Mouse (Mus musculus) cerebellum, postnatal 14 days (tissue): ENCODE results near the gene Apbb1.
A peak's percentile ranks its signal among the peaks of the same experiment; 100 is the strongest.

ENCODE experiments used
- DNase-seq, 2 experiments: peaks; one replicate each; pipeline ENCODE4 v3.0.0; 2021; ENCODE audit warnings: mixed read lengths in 2 of 2

Gene Apbb1

DNA sequence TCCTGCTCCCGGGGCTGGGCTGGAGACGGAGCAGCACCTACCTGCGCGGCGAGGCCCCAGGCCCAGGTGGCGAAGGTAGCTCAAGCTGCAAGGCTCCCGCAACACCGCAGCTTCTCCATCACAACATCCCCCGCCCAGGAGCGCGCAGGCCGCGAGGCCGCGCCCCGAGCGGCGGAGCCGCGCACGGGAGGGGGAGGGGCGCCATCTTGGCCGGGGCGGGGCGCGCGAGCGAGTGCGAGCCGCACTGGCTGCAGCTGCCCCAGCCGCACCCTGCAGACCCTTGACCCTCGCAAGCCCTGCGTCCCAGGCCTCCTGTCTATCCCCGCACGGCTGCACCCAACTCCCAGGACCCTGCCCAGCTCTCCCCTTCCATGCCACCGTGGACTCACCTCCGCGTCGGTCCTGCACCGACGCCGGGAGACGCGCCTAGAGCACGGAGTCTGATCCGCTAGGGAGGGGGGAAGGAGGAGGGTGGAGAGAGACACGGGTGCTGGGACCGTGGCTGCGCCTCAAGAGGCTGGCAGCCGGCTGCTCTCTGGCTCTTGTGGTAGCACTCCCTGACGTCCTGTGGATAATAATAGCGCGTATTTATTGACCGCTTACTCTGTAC, at the start of gene Apbb1:
TSS of gene Apbb1 (minus strand) at position 560 of the 610 bp plus-strand sequence.
- peak; percentile 94 to 95 for DNase-seq

GRCm38 (mm10) chr7:105628633-105629032, 47.2 kb upstream of the Apbb1 start:
- peak; percentile 53 to 70 for DNase-seq

DNA sequence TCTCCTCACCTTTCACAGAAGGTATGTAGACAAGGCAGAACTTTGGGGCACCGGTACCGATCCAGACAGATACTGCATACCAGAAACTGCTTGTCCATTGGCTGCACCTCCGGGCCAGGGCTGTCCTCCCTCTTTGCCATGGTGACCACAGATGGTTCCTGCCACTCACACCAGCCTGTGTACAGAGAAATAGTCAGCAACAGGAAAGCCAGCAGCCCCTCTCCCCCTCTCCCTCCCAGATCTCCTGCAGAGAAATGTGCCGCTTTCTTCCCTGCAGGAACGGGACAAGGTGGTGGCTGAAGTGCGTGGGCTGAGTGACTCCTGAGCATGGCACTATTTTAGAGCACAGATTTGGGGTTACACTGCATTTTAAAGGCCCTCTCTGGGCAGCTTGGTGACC, 43.9 kb upstream of the Apbb1 start:
- peak; percentile 64 to 74 for DNase-seq

DNA sequence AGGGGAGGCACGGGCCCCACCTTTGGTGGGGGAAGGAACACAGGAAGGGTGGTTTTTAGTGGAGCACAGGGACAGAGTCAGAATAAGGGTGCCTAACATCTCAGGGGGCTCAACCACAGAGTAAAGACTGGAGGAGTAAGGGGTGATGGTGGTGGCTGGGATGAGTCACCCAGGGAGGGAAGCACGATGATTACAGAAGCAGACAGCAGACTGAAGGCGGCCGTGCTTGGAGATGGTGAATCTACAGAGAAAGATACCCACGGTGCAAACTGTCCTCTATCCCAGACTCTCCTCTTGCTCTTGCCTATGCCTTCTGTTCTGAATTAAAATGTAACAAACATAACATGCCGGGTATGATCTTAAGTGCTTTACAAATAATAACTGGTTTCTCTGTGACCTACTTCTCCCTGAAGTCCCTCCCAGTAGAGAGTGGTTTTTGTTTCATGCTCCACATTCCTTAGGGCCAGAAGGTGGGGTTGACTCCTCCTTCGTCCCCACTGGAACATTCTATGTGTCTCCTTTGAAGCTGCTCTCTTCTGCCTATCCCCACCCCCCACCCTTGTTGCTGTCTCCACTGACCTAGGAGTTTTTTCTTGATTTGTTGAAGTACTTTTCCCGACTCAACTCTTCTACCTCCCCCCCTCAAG, 40.3 kb upstream of the Apbb1 start:
- DNase-seq = no peak

GRCm38 (mm10) chr7:105621053-105621452, 39.6 kb upstream of the Apbb1 start:
- DNase-seq = no peak

GRCm38 (mm10) chr7:105619701-105620100, 38.2 kb upstream of the Apbb1 start:
- DNase-seq = no peak

GRCm38 (mm10) chr7:105617810-105618209, 36.4 kb upstream of the Apbb1 start:
- DNase-seq = no peak

GRCm38 (mm10) chr7:105616561-105616960, 35.1 kb upstream of the Apbb1 start:
- no peak for DNase-seq

- DNase-seq = no peak
Observed at GRCm38 (mm10) chr7:105615720-105616119, 34.3 kb upstream of the Apbb1 start.

- peak in 1 of 2 experiments; percentile 9 for DNase-seq
Observed at GRCm38 (mm10) chr7:105614400-105614799, 32.9 kb upstream of the Apbb1 start.

DNA sequence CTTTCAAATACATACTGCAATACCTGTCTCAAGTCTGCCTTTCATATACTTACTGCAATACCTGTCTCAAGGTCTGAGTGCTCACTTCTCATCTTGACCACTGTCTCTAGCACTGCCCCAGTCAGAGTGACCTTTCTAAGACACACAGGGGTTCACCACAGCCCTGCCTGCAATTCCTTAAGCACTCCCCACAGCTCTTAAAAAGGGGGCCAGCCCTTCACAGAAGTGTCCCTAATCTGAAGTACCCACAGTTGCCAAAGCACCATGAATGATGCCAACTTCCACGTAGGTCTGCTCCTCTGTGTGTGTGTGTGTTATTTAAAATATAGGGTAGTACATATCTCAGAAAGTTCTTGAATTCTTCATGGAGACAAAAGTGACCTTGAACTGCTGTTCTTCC, 30.3 kb upstream of the Apbb1 start:
- DNase-seq = no peak

DNA sequence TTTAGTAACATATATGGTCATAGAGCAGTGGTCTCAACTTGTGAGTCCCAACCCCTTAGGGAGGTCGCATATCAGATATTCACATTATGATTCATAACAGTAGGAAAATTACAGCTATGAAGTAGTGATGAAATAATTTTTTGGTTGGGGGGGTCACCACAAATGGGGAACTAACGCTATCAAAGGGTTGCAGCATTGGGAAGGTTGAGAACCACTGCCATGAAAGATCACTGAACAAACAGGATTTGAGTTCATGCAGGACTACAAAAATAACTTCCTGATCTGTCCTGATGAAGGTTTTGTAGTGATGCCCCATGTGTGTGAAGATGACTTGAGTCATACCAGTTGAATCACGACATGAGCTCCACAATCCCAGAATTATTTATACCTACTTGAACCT, 27.0 kb upstream of the Apbb1 start:
- DNase-seq = no peak

DNA sequence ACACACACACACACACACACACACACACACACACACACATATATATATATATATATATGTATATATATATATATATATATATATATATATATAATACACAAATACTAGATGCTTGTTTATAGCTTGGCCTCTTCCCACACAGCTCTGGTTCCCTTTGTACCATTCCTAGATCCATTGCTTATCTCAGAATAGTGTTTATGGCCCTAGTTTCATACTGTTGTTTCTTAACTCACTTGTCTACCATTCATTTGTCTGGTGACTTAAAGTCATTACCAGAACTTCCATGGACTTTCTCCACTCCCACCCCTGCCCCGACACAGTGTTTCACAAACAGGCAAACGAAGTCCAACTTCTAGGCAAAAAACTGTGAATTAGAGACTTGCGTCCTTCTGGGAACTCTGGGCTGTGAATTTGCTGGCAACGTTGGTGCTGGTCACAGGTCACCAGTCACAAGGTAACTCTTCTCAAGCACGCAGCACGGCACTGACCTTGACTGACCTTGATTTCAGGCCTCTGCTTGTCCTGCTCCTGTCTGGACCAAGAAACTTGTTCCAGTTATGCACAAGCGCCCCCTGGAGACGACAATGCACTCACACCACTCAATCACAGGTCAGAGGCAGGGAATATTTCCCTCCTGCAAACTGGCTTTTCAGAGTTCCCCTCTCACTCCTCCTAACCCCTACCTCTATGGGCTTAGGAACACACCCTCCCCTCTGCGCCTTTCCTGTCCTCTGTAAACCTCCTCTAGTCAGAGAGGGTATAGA, 21.6 kb upstream of the Apbb1 start:
- DNase-seq = peak; percentile 84 to 90

DNA sequence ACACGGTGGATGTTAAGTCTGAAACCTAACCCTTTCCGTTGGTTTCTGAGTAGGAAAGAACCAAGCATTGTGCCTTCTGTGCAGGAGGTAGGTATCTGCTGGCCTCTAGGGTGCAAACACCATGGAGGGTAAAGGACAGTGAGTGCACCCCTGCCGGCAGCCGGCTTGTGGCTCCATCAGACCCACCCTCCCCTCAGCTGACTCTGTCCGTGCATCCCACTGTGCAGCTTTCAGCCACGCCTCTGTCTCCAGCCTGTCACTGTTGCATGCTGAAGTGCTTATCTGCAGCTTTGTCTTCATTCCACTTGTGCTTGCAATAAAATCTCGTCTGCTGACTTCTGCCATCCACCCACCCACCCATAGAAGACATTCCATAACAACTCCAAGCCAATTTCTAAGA, 8.6 kb upstream of the Apbb1 start:
- DNase-seq = no peak

DNA sequence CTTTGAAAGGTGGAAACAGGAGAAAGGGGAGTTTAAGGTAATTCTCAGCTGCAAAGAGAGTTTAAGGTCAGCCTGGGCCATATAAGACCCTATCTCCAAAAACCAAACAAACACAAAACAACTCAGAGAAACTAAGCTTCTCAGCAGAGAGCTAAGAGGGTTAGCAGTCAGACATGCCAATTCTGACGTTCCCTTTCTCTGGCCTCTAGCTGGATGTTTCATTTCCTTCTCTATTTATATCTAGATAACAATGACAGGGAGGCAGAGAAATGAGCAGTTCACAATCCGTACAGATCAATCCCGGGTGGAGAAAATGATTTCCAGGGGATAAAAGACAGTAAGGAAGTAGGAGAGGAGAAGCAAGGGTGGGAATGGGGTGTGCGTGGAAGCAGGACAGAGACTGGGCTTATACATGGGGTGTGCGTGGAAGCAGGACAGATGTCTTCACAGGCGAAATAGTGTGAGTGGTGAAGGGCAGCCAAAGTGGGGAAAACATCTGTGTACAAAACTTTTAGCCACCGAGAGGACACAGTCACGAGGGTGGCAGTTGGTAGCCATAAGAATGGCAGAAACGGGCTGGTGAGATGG, 7.0 kb upstream of the Apbb1 start:
- DNase-seq = no peak

GRCm38 (mm10) chr7:105581959-105582358, 506 bp upstream of the Apbb1 start:
- DNase-seq = peak in 1 of 2 experiments; percentile 24

GRCm38 (mm10) chr7:105580627-105581089, 795 bp downstream of the Apbb1 start:
- DNase-seq = peak; percentile 74 to 76

DNA sequence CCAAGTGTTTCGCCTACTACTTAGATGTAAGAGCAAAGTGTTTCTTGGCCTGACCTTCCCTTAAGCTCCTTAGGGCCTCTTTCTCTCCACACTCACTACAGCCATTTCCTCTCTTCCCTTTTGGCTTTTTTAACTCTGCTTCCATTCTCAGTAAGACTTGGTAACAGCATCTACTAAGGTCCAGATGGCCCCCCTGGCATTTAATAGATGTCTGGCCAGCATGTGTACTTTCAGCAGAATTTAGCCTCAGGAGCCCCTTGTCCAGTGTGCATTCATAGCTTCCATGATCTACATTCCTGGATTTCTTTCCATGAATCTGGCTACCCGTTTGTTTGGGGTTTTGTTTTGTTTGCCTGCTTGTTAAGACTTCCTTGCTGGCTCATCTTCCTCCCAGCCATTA, 3.0 kb downstream of the Apbb1 start:
- peak; percentile 27 to 69 for DNase-seq

DNA sequence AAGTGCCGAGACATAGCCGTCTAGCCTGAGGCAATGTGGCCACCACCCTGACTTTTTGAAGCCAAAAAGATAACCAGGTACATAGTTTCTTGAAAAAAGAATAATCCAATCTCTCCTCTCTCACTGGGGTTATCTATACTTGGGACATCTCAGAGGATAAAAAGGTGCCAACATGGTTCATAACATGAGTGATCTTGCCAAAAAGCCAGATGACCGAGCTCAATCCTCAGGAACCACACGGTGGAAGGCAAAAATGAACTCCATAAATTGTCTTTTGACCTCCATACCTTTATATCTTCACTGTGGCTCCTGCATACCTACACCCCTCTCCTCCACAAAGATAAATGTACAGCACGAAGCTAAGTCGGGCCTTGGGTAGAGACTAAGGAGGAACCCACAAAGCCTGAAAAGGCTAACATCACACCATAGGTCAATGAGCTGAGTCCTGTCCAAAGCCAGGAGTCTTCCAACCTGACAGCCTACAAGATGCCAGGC, 4.0 kb downstream of the Apbb1 start:
- peak in 1 of 2 experiments; percentile 42 for DNase-seq

DNA sequence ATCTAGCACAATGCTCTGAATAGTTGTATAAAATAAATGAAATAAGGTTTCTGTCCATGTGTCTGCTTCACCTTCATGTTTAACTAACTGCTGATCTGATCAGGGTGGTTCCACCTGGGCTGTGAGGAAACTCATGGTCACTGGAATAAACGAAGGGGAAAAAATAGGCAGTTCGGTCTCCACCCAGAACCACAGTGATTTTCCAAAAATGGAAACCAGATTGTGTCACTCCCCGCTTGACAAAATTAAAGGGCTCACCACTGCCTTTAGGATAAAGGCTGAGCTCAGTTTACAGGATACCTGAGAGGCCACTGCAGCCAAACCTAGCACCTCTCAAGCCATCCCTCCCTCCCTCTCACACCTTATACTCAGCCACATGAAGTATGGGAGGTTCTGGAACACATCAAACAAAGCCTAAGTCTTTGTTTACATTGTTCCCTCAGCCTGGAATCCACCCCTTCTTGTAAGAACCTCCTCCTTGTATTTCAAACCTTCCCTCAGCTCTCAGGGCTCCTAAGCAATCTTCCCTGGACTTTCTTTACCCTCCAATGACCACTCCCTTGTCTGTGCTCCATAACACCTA, 5.2 kb downstream of the Apbb1 start:
- DNase-seq = peak in 1 of 2 experiments; percentile 23

- peak; percentile 22 to 25 for DNase-seq
Observed at GRCm38 (mm10) chr7:105574537-105574936, 6.9 kb downstream of the Apbb1 start.

DNA sequence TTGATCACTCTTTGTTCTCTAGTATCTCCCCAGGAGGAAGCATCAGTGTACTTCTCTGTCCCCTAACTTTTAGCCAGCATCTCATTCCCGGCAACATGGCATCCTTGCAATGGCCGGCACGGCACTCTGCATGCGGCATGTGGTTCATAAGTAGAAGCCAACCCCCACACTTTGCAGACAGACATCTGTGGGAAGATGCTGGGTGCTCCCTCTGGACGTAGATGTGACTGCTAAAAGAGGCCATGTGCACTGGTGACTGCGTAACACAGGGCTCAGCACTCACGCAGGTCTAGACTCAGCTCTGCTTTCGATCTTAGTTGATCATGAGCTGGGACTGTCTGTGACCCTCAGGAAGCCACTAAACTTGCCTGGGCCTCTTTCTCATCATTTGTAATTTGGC, 8.5 kb downstream of the Apbb1 start:
- peak; percentile 20 to 24 for DNase-seq

GRCm38 (mm10) chr7:105570756-105571155, 10.7 kb downstream of the Apbb1 start:
- peak; percentile 30 to 48 for DNase-seq
